Mouse (Mus musculus) forebrain, postnatal 0 days (tissue): Measurements from ENCODE around the gene Psmc5. TPM values are rescaled to one million over a fixed set of nuclear protein-coding genes. Genes with fewer than 3 reads are reported as not detected.
A peak's percentile ranks its signal among the peaks of the same experiment; 100 is the strongest.
"Not testable (repeated sequence)": the region's sequence is repeated elsewhere in the genome, so short reads cannot be mapped to it uniquely, and the experiment has no call there.

Source experiments
- ATAC-seq: fragments of 200-750 bp; cut with Nextera tagmentation; 2 replicates; pipeline ENCODE4 v1.8.0; 2017; ENCODE audit warnings: mild to moderate bottlenecking, moderate library complexity
- DNase-seq: peaks from one replicate; pipeline ENCODE4 v3.0.0-alpha.2; 2015
- H3K27ac ChIP-seq: fragments of 300-500 bp; sonication (generic); 2 replicates; pipeline ENCODE4 v1.5.1; 2014; ENCODE audit warnings: low read depth, mild to moderate bottlenecking, antibody characterized with exemption, low read length, moderate library complexity, mixed read lengths
- H3K27me3 ChIP-seq: fragments of 300-500 bp; sonication (generic); 2 replicates; pipeline ENCODE4 v1.6.1; 2014; ENCODE audit warnings: mild to moderate bottlenecking, low read length, mixed read lengths; ENCODE audit not compliant: insufficient read depth
- H3K36me3 ChIP-seq: fragments of 300-500 bp; sonication (generic); 2 replicates; pipeline ENCODE4 v1.6.1; 2014; ENCODE audit warnings: mild to moderate bottlenecking, moderate library complexity; ENCODE audit not compliant: insufficient read depth
- H3K4me1 ChIP-seq: fragments of 300-500 bp; sonication (generic); 2 replicates; pipeline ENCODE4 v1.6.1; 2014; ENCODE audit warnings: antibody characterized with exemption; ENCODE audit not compliant: insufficient read depth
- H3K4me2 ChIP-seq: fragments of 300-500 bp; sonication (generic); 2 replicates; pipeline ENCODE4 v1.6.1; 2014; ENCODE audit warnings: low read depth, mild to moderate bottlenecking, moderate library complexity
- H3K4me3 ChIP-seq: fragments of 300-500 bp; sonication (generic); 2 replicates; pipeline ENCODE4 v1.5.1; 2014; ENCODE audit warnings: low read depth, low read length, mixed read lengths
- H3K9ac ChIP-seq: fragments of 300-500 bp; sonication (generic); 2 replicates; pipeline ENCODE4 v1.6.1; 2014; ENCODE audit warnings: mild to moderate bottlenecking
- H3K9me3 ChIP-seq: fragments of 300-500 bp; sonication (generic); 2 replicates; pipeline ENCODE4 v1.6.1; 2016; ENCODE audit warnings: low read length
- CTCF ChIP-seq: sonication (generic); IDR thresholded peaks from 2 replicates; pipeline ENCODE4 v1.5.1; 2016; ENCODE audit warnings: antibody characterized with exemption, control low read depth, low read depth
- WGBS: fragments of 180-500 bp; shearing (Covaris S2); extraction: QIAGEN DNeasy Blood & Tissue Kit; methylation state at CpG from one replicate; pipeline ENCODE4 v1.1.7; 2014; 5-methylcytosine and 5-hydroxymethylcytosine counted together
- polyA plus RNA-seq: library from polyadenylated mRNA; unstranded; fragments of >200 nt; fragmentation: Nextera tagmentation; extraction: Ambion mirVana; gene quantifications from 2 replicates; pipeline ENCODE4 v1.2.1, GENCODE M21; 2015
- total RNA-seq: library from RNA; depleted of rRNA; stranded (reverse); fragments of >200 nt; gene quantifications from 2 replicates; pipeline ENCODE4 v1.2.3, GENCODE M21; 2014

Psmc5 gene
- total and polyA plus RNA-seq, 2 experiments from 2014 or later: 108 to 270 TPM

DNA sequence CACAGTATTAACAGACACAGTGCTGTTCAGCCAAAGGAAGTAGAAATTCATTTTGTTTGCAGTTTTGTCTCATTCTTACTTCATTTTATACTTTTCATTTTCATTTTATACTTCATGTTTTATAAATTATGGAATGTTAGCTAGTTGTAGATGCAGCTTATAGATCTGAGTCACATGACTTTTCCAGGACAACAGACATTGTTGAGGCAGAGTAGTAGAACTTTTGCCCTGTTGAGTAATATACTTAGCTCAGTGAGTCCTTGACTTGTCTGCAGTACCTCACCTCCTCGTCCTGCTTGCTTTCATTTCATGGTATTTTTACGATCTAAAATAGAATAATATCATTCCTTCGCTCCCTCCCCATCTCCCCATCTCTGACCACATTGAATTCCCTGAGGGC, 35.4 kb upstream of the Psmc5 start:
- Histone ChIP-seq H3K9ac (no peak overlapping the region), H3K36me3 (peaks cover 10% of the 10 kb centered on the region), H3K4me3 (no peak overlapping the region), H3K27me3 (no peaks in the 10 kb centered on the region), H3K9me3 (no peaks in the 10 kb centered on the region), H3K4me1 (peaks cover 12% of the 10 kb centered on the region), H3K27ac (no peak overlapping the region), H3K4me2 (no peak overlapping the region)
- TF ChIP-seq CTCF: no peak
- no peak for ATAC-seq
- no peak for DNase-seq
- 89% methylated on average over 3 of the region's 3 CpGs for WGBS

DNA sequence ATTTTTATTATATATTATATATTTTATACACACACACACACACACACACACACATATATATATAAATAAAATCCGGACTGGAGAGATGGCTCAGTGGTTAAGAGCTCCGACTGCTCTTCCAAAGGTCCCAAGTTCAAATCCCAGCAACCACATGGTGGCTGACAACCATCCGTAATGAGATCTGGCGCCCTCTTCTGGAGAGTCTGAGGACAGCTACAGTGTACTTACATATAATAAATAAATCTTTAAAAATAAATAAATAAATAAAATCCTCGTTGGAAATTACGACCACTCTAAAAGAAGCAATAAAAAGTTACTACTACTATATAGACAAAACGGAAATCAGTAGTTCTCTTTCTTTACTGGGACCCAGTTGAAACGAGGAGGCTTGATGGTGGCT, 22.0 kb upstream of the Psmc5 start:
- H3K27me3 ChIP-seq, ATAC-seq, H3K4me1 ChIP-seq, DNase-seq, H3K4me2 ChIP-seq, H3K9ac ChIP-seq, H3K4me3 ChIP-seq, H3K27ac ChIP-seq, H3K9me3 ChIP-seq: not testable (repeated sequence)
- H3K36me3 ChIP-seq: peaks cover 51% of the 10 kb centered on the region
- 83% methylated on average over 8 of the region's 8 CpGs for WGBS
- peak; percentile 30; the same call in 1 of the 2 replicates for TF ChIP-seq CTCF

DNA sequence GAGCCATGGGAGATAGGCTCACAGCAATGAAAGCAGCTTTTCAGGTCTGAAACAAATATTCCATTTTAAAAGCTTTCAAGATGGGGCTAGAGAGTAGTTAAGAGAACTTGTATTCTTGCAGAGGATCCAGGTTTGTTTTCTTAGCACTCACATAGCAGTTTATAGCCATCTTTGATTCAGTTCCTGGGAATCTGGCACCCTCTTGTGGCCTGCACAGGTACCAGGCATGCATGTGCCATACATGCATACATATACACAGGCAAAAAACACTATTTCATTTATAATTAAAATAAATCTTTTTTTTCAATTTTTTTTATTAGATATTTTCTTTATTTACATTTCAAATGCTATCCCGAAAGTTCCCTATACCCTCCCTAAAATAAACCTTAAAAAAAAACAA, 9.1 kb upstream of the Psmc5 start:
- WGBS: 96% methylated on average over 1 of the region's 1 CpGs
- Histone ChIP-seq H3K9ac (no peak overlapping the region), H3K4me2 (no peak overlapping the region), H3K27me3 (no peaks in the 10 kb centered on the region), H3K9me3 (no peaks in the 10 kb centered on the region), H3K36me3 (peaks cover 89% of the 10 kb centered on the region), H3K27ac (no peak overlapping the region), H3K4me1 (no peaks in the 10 kb centered on the region), H3K4me3 (no peak overlapping the region)
- peak; percentile 56 for TF ChIP-seq CTCF
- ATAC-seq: no peak
- no peak for DNase-seq

DNA sequence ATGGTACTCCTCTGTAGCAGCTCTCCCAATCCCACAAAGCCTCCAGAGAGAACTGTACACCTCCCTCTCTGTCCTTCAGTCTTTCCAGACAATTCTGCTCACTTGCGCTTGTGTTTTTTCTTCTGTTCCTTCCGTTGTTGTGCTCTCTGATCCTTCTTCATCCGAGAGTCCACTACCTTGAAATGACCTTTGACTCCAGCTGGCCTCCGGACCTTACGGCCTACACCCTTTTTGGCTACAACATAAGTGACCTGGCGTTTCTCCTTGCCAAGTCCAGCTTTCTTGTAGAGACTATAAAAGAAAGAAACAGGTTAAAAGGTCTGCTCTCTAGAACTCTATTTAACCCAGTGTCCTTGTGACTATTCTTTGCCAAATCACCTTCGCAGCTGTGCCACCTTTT, 6.6 kb upstream of the Psmc5 start:
- Histone ChIP-seq H3K27me3 (no peaks in the 10 kb centered on the region), H3K27ac (no peak overlapping the region), H3K9ac (no peak overlapping the region), H3K9me3 (no peaks in the 10 kb centered on the region), H3K4me3 (no peak overlapping the region), H3K36me3 (peaks cover 87% of the 10 kb centered on the region), H3K4me2 (no peak overlapping the region), H3K4me1 (no peaks in the 10 kb centered on the region)
- DNase-seq: no peak
- no peak for TF ChIP-seq CTCF
- 93% methylated on average over 7 of the region's 7 CpGs for WGBS
- ATAC-seq: no peak

GRCm38 (mm10) chr11:106254767-106255166, 1.2 kb upstream of the Psmc5 start:
- peaks cover 54% of the 10 kb centered on the region for H3K36me3 ChIP-seq
- 0 out of 2 replicates have a peak, but pooled peaks cover 4% of the 10 kb centered on the region for H3K4me1 ChIP-seq
- H3K9ac ChIP-seq: peak overlapping the region; percentile 84
- 0 out of 2 replicates have a peak overlapping the region, but pooled peaks have one; percentile 9 for H3K27ac ChIP-seq
- H3K4me3 ChIP-seq: peak overlapping the region; percentile 73
- no peaks in the 10 kb centered on the region for H3K27me3 ChIP-seq
- no peak for DNase-seq
- H3K4me2 ChIP-seq: peak overlapping the region; percentile 94
- H3K9me3 ChIP-seq: no peaks in the 10 kb centered on the region
- no peak for ATAC-seq
- 21% methylated on average over 2 of the region's 2 CpGs for WGBS
- TF ChIP-seq CTCF: no peak

GRCm38 (mm10) chr11:106255174-106255573, 780 bp upstream of the Psmc5 start:
- Histone ChIP-seq H3K4me3 (peak overlapping the region; percentile 73), H3K27ac (no peak overlapping the region), H3K27me3 (no peaks in the 10 kb centered on the region), H3K9ac (peak overlapping the region; percentile 84), H3K9me3 (no peaks in the 10 kb centered on the region), H3K36me3 (peaks cover 50% of the 10 kb centered on the region), H3K4me2 (peak overlapping the region; percentile 94), H3K4me1 (0 out of 2 replicates have a peak, but pooled peaks cover 4% of the 10 kb centered on the region)
- no peak for TF ChIP-seq CTCF
- DNase-seq (no peak), ATAC-seq (no peak)
- WGBS: 3% methylated on average over 22 of the region's 22 CpGs

DNA sequence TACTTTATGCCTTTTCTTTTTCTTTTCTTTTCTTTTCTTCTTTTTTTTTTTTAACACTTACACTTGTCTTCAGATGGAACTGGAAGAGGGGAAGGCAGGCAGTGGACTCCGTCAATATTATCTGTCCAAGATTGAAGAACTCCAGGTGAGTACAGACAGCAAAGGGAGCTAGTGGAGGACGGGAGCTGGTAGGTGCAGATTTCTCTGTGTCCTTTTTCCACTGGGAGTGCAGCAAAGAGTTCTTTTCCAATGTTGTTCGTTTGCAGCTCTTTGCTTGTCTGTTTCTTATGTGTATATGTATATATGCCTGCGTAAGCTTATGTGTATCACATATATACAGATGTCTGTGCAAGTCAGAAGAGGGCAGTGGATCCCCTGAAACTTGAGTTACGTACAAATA, 821 bp downstream of the Psmc5 start:
- no peaks in the 10 kb centered on the region for H3K9me3 ChIP-seq
- no peak overlapping the region for H3K27ac ChIP-seq
- DNase-seq (no peak), ATAC-seq (no peak)
- H3K36me3 ChIP-seq: peaks cover 46% of the 10 kb centered on the region
- peak overlapping the region; percentile 94 for H3K4me2 ChIP-seq
- peak overlapping the region; percentile 73 for H3K4me3 ChIP-seq
- 0 out of 2 replicates have a peak, but pooled peaks cover 4% of the 10 kb centered on the region for H3K4me1 ChIP-seq
- no peaks in the 10 kb centered on the region for H3K27me3 ChIP-seq
- TF ChIP-seq CTCF: no peak
- 74% methylated on average over 5 of the region's 5 CpGs for WGBS
- peak overlapping the region; percentile 84; the same call in 1 of the 2 replicates for H3K9ac ChIP-seq
